Mouse (Mus musculus) small intestine, adult 2 months (tissue): ENCODE data around the gene Oaz2.

Experiments
- CTCF ChIP-seq: fragments of 200-500 bp; IDR thresholded peaks from 2 replicates; pipeline ENCODE4 v1.5.1; 2012; ENCODE audit warnings: low read depth, mild to moderate bottlenecking, control low read depth, inconsistent platforms, low read length, moderate library complexity, mixed read lengths; ENCODE audit not compliant: insufficient replicate concordance, insufficient read length; ENCODE audit errors: extremely low read depth
- POLR2A ChIP-seq: fragments of 200-500 bp; IDR thresholded peaks from 2 replicates; pipeline ENCODE4 v1.6.1; 2012; ENCODE audit warnings: low read depth, mild to moderate bottlenecking, control low read depth, inconsistent platforms, low read length, moderate library complexity

GRCm38 (mm10) chr9:65727491-65727890, 59.7 kb downstream of the Oaz2 start:
- TF ChIP-seq CTCF (no peak), POLR2A (no peak)
